Comparison of ENCODE assay signal across 8 mouse cellular contexts in genomic region chr1:125458531-125458930, GRCm38 (mm10). TPM values are rescaled to one million over a fixed set of nuclear protein-coding genes. Genes with fewer than 3 reads are reported as not detected.
DNase-seq lines count a peak whose midpoint lies in the region; ATAC-seq and TF ChIP-seq lines count a peak whose summit lies in the region.

No protein-coding gene starts in this region.

- no peak for ATAC-seq in CD4-positive, CD25-positive, alpha-beta regulatory T cell, adult 4 months

- H3K27ac ChIP-seq in bone marrow macrophage, adult 2 months (ENCODE audit: insufficient read depth, low read depth, low read length), result peak overlapping the region; percentile 52

- DNase-seq in kidney, postnatal 10 days, result peak; percentile 37
- no peak for DNase-seq in kidney, adult 11 months
- DNase-seq in cerebellum, adult 9-11 months, result peak; percentile 70
- peak; percentile 81 for DNase-seq in lung, postnatal 10 days
- DNase-seq in thymus, postnatal 25 days, result no peak
- DNase-seq in urinary bladder, postnatal 25 days (ENCODE audit: low spot score), result no peak

- TF ChIP-seq POLR2A in bone marrow macrophage, adult 2 months (IDR thresholded peaks at IDR 0.05; ENCODE audit: borderline replicate concordance, low read depth, low read length), result no peak

- H3K4me1 ChIP-seq in bone marrow macrophage, adult 2 months (ENCODE audit: control insufficient read depth, insufficient read depth, low read length), result peaks cover 66% of the 10 kb centered on the region

- TF ChIP-seq CTCF in bone marrow macrophage, adult 2 months (IDR thresholded peaks at IDR 0.05; ENCODE audit: low read depth, low read length), result no peak

- H3K4me3 ChIP-seq in bone marrow macrophage, adult 2 months (ENCODE audit: insufficient read depth, low read length), result no peak overlapping the region

RNA-seq across cellular contexts. Expression of gene Actr3, which starts 23.0 kb away (rescaled TPM):
- 624 and 643 TPM in 2 replicates for polyA plus RNA-seq in bone marrow macrophage, adult 2 months (2012; ENCODE audit: insufficient read depth, insufficient read length, missing spikeins)
- polyA plus RNA-seq in CD4-positive, CD25-positive, alpha-beta regulatory T cell, adult 4 months (2017; shearing (Covaris generic)), result 100 to 1,000 TPM; 428 to 528 TPM

Comparison
In these comparisons a context has a peak if more than half of its experiments do, and no peak if none do; other contexts are left out.
1. DNase-seq: peak in kidney, postnatal 10 days (single experiment), cerebellum, adult 9-11 months (single experiment) and lung, postnatal 10 days (single experiment); none in kidney, adult 11 months (single experiment), thymus, postnatal 25 days (single experiment) and urinary bladder, postnatal 25 days (single experiment).